In the genomic region with DNA sequence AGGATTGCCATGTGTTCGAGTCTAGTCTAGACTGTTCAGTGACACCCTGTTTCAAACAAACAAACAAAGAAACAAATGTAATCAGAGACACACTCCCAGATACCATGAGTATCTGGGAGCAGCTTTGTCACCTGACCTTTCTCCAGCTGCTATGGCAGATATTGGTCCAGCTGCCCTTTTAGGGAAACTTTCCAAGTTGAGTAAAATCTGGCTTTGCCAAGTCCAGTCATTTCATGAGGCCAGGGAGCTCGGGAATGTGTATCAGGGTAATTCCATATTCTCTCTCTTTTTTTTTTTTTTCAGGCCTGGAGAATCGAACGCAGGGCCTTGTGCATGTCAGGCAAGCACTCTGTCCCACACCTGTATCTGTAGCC, we compare ENCODE assay signal across 44 mouse cellular contexts. TPM values are rescaled to one million over a fixed set of nuclear protein-coding genes. Genes with fewer than 3 reads are reported as not detected.
"Had no signal": no experiment of that assay in that cellular context is flagged by ENCODE, and none has a peak within 500 bp of the region (broad histone marks: within the 10 kb centered on the region; RNA-seq: fewer than 3 reads in every experiment).

No protein-coding gene starts in this region.

- H3K4me1 ChIP-seq: limb, embryonic 12.5 days; limb, embryonic 13.5 days; limb, embryonic 15.5 days; lung, embryonic 15.5 days; megakaryocyte, embryonic 14.5 days had no signal

- DNase-seq: left cerebral cortex, postnatal 4 days; liver; liver, embryonic 13.5 days; lung, adult 18-20 months; lung, adult 2 months; lung, embryonic 14.5 days; lung, postnatal 10 days; lung, postnatal 14 days; lung, postnatal 36 days; lung, postnatal 4 days; midbrain, embryonic 14.5 days had no signal

- H3K9ac ChIP-seq: limb, embryonic 12.5 days; limb, embryonic 13.5 days; limb, embryonic 15.5 days; liver, embryonic 13.5 days; liver, embryonic 14.5 days; liver, embryonic 15.5 days; lung, embryonic 14.5 days; lung, embryonic 15.5 days; midbrain, embryonic 12.5 days; midbrain, embryonic 13.5 days; midbrain, embryonic 15.5 days; neural tube, embryonic 12.5 days; neural tube, embryonic 13.5 days had no signal

- ATAC-seq: midbrain, embryonic 13.5 days; midbrain, embryonic 15.5 days; midbrain, embryonic 16.5 days had no signal

- H3K27ac ChIP-seq: left cerebral cortex, adult 2 months; limb, embryonic 10.5 days; limb, embryonic 12.5 days; limb, embryonic 13.5 days; limb, embryonic 15.5 days; liver, embryonic 13.5 days; liver, embryonic 14.5 days; lung, embryonic 15.5 days; macrophage; midbrain, embryonic 12.5 days; midbrain, embryonic 13.5 days; midbrain, embryonic 15.5 days; neural tube, embryonic 12.5 days; neural tube, embryonic 13.5 days had no signal

- H3K4me2 ChIP-seq: limb, embryonic 12.5 days; limb, embryonic 13.5 days; limb, embryonic 15.5 days; liver, embryonic 13.5 days; liver, embryonic 15.5 days; lung, embryonic 14.5 days; lung, embryonic 15.5 days; midbrain, embryonic 11.5 days; midbrain, embryonic 12.5 days; midbrain, embryonic 13.5 days; midbrain, embryonic 15.5 days; neural tube, embryonic 12.5 days; neural tube, embryonic 13.5 days had no signal

- H3K27me3 ChIP-seq: limb, embryonic 12.5 days; limb, embryonic 13.5 days; limb, embryonic 15.5 days; liver, embryonic 13.5 days; liver, embryonic 15.5 days; lung, embryonic 15.5 days; megakaryocyte, embryonic 14.5 days; neural tube, embryonic 12.5 days; neural tube, embryonic 13.5 days had no signal

- H3K9me3 ChIP-seq: limb, embryonic 10.5 days; limb, embryonic 12.5 days; limb, embryonic 13.5 days; limb, embryonic 15.5 days; liver, embryonic 13.5 days; liver, embryonic 15.5 days; lung, embryonic 15.5 days; midbrain, embryonic 10.5 days; midbrain, embryonic 12.5 days; midbrain, embryonic 13.5 days; midbrain, embryonic 15.5 days; neural tube, embryonic 12.5 days; neural tube, embryonic 13.5 days had no signal

- H3K36me3 ChIP-seq: limb, embryonic 10.5 days; limb, embryonic 12.5 days; limb, embryonic 13.5 days; limb, embryonic 15.5 days; liver, embryonic 13.5 days; liver, embryonic 15.5 days; lung, embryonic 15.5 days; midbrain, embryonic 10.5 days; midbrain, embryonic 12.5 days; midbrain, embryonic 13.5 days; midbrain, embryonic 15.5 days; neural tube, embryonic 12.5 days; neural tube, embryonic 13.5 days had no signal

- H3K4me3 ChIP-seq: left cerebral cortex, adult 2 months; limb, embryonic 10.5 days; limb, embryonic 12.5 days; limb, embryonic 13.5 days; limb, embryonic 15.5 days; liver, embryonic 13.5 days; liver, embryonic 15.5 days; lung, embryonic 15.5 days; megakaryocyte, embryonic 14.5 days; midbrain, embryonic 10.5 days; midbrain, embryonic 12.5 days; midbrain, embryonic 13.5 days; midbrain, embryonic 15.5 days; myocyte; neural tube, embryonic 12.5 days; neural tube, embryonic 13.5 days had no signal

RNA-seq across cellular contexts. Expression of gene Igfbp1, which starts 2.3 kb away (rescaled TPM):
- total RNA-seq: left cerebral cortex, adult 2 months; left cerebral cortex, adult 8-10 months; left cerebral cortex, postnatal 25 days; left cerebral cortex, postnatal 36 days; megakaryocyte progenitor cell, adult 5-6 weeks; megakaryocyte, adult 5-6 weeks; megakaryocyte-erythroid progenitor cell, adult 5-6 weeks; midbrain, postnatal 0 days; monocyte, adult 5-6 weeks had no signal
- polyA plus RNA-seq: macrophage; midbrain, embryonic 15.5 days; midbrain, postnatal 0 days; myocyte had no signal

RNA-seq across cellular contexts. Expression of gene Gm11985, which starts 6.9 kb away (rescaled TPM):
- total RNA-seq: left cerebral cortex, adult 2 months; left cerebral cortex, adult 8-10 months; left cerebral cortex, postnatal 10 days; left cerebral cortex, postnatal 14 days; left cerebral cortex, postnatal 25 days; left cerebral cortex, postnatal 36 days; left cerebral cortex, postnatal 4 days; megakaryocyte progenitor cell, adult 5-6 weeks; megakaryocyte, adult 5-6 weeks; megakaryocyte-erythroid progenitor cell, adult 5-6 weeks; midbrain, postnatal 0 days; monocyte, adult 5-6 weeks had no signal
- polyA plus RNA-seq: limb, embryonic 10.5 days; limb, embryonic 11.5 days; limb, embryonic 12.5 days; limb, embryonic 15.5 days; liver, embryonic 13.5 days; liver, embryonic 14.5 days; liver, embryonic 15.5 days; liver, embryonic 16.5 days; lung, adult 2 months; lung, embryonic 14.5 days; lung, embryonic 15.5 days; lung, postnatal 0 days; macrophage; midbrain, embryonic 10.5 days; midbrain, embryonic 11.5 days; midbrain, embryonic 12.5 days; midbrain, embryonic 13.5 days; midbrain, embryonic 14.5 days; midbrain, embryonic 15.5 days; midbrain, embryonic 16.5 days; midbrain, postnatal 0 days; myocyte; neural tube, embryonic 11.5 days; neural tube, embryonic 12.5 days; neural tube, embryonic 13.5 days had no signal

RNA-seq across cellular contexts. Expression of gene Igfbp3, which starts 18.4 kb away (rescaled TPM):
- total RNA-seq: megakaryocyte progenitor cell, adult 5-6 weeks; megakaryocyte-erythroid progenitor cell, adult 5-6 weeks; monocyte, adult 5-6 weeks had no signal
- polyA plus RNA-seq: macrophage had no signal
